Mouse (Mus musculus) T-helper 1 cell (primary cell): ENCODE measurements around the gene Uckl1.

Experiments
- in situ Hi-C: fragments of 300-600 bp; cut with MboI, MseI; formaldehyde crosslinking; loops from one replicate; pipeline ENCODE4 v1.15.1; 2025; ENCODE audit warnings: high pct_unique_total_duplicates

Uckl1 gene

DNA sequence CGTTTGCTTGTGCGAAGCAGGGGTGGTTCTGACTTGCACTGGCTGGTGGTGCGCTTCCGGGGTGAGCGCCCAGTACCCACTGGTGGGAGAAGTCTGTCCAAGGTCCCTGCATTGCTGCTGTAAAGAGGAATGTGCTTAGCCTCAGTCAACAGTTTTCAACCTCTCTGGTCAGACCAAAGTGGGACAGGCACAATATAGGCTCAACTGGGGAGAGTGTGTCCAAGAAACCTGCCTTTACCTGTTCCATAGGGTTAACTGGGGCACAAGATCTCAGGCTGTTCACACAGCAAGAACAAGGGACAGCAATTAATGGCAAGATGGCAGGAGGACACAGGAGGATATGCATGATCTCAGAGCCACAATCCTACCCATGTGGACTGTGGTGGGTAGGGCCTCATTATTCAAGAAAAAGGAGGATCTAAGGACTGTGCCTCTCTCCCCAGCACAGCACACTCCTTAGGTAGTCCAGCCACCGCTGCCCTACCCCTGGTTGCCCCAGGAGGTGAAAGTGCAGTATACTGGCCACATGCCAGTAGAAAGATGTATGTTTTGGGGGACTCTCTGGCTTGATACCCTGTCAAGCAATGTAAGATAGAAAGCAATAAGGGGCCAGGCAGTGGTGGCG is 9.7 kb downstream of the Uckl1 start:
- in situ Hi-C loops = loop anchor here (25.0 kb wide), 1 partner anchor 188 kb away; the partner anchor contains the start of gene Lime1

DNA sequence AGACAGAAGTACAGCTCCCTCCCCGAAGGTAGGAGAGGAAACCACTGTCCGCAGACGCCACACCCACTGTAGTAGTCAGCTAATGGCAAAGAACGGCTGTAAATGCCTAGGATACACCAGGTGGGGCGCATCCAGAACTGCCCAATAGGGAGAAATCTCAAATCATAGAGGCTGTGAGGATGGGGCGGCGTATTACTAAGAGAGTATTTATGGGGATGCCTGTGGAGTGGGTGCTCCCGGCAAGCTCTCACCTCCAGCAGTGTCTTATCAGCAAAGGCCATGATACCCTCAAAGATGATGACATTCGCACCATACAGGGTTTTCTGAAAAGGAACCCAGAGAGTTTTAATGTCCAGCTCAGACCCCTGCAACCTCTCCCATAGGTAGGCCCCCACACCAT is 10.7 kb downstream of the Uckl1 start:
- in situ Hi-C loops = no loop called here

DNA sequence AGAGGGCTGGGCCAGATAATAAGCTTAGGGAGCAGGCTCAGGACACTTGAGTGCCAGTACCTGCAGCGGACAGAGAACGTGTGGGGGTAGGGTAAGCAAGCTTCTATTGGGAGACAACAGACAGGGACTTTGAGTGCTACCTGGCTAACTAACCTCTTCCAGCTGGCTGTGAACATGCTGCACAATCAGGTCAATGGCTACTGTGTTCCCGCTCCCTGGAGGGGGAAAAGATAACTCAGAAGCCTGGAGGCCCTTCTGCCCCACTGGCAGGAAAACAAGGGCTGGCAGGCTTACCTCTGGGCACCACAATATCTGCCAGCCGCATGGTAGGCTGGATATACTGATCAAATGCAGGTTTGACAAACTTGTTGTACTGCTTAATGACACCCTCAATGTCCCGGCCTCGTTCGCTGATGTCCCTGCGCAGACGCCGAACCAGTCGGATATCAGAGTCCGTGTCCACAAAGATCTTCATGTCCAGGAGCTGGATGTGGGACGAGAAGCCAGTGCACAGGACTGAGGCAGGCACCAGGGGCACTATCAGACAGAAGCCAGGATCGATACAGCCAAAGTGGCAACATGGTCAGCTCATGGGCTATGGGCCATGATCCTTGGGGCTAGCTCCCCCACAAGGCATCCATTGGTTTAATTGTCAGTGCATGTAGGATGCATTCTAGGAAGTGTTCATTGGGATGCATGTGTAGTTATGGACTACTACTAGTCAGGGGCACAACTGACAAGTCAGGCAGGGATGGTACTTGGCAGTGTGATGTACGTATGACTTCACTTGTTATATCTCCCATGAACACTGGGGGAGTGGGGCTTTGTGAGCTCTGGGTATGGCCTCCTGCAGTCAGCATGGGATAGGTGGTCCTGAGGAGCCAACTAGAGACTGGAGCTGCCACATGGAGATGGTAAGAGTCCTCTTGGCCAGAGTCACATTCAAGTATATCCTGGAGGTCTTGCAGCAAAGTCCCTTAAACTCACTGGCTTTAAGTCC is 11.5 kb downstream of the Uckl1 start:
- in situ Hi-C loops = no loop called here

DNA sequence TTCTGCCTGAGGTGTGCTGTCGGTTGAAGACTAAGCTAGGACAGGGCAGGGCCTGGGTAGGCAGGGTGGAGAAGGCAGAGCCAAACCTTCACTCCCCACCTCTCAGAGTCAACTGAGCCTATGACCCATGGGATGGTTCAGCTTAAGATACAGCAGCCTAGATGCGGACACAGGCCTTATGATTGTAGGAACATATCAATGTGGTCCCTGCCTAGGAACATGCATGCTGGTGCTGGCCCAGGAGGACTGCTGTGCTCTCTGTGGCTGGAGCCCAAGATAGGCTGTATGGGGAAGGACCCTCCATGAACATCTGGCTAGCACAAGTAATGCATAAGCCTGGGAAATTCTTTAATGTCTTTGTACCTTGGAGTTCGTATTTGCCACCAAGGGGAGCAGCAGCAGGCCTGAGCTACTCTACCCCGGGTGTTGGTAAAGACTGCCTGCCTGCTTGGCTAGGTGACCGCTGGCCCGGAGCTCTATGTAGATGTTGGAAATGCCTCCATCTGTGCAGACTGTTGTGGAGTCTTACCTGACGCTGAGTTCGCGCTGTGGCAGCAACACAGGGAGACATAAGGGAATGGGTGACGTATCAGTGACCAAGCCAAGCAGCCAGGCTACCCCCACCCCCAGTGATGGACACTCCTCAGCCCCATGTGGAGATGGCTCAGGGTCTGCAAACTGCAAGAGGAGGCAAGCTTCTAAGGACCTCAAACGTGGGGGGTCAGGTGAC is 12.6 kb downstream of the Uckl1 start:
- in situ Hi-C loops = no loop called here

DNA sequence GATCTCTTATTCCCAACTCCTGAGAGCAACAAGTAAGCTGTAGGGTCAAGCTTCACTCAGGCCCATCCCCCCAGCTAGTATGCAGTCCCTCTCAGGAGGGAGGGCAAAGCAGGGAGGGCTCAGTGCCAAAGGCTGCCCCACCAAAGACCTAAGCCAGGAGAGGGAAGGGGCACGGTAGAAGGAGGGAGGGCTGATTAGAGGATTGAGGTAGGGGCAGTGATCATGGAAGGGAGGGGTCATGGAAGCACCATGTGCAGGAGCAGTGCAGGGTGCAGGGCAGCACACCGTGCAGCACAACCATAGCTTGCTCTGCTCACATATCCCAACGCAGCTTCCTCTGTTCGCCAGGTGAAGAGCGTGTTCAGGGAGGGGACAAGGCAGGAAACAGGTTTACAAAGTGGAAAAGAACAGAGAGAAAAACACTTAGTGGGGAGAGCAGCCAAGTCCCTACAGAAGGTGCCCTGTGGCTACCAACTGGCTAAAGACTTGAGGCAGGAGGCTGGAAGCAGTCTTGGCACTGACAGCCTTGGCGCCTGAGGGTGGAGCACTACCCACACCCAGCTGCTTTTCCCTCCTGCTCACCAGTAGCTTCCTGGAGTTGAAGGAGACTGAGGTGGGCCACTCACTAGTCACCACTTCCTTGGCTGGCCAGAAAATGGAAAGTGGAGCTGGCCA is 13.6 kb downstream of the Uckl1 start:
- in situ Hi-C loops = no loop called here

DNA sequence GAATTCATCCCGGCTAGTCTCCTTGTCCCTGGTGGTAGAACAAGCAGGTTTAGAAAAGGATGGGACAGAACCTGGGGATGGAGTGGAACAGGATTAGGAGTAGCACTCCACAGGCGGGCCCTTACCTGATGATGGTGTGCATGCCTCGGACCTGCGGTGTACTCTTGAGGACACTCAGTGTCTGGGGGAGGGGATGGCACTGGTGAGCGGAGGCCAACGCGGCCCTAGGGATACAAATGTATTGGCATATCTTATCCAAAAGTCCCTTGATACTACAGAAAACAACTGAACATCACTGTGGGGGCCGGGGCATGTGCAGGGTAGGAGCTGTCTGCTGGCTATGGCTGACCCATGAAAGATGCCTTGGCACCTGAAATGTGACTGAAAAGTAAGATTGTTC is 14.3 kb downstream of the Uckl1 start:
- in situ Hi-C loops = no loop called here

DNA sequence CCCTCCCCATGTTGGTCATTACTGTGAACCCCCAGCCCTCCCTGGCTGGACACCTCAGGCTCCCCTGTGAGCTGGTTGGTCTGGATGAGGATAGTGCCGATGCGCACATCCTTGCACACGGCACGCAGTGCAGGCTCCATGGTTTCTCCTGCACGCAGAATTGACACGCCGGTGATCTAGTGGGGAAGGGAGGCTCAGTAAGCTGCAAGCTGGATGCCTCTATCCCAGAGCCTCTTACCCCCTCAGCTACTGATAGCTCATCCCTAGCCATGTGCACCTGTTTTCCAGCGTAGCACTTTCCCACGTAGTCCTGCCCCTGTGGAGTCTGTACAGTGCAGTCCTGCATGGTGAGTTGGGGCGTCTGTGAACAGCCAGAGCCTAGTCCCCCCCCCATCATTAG is 14.8 kb downstream of the Uckl1 start:
- in situ Hi-C loops = no loop called here

DNA sequence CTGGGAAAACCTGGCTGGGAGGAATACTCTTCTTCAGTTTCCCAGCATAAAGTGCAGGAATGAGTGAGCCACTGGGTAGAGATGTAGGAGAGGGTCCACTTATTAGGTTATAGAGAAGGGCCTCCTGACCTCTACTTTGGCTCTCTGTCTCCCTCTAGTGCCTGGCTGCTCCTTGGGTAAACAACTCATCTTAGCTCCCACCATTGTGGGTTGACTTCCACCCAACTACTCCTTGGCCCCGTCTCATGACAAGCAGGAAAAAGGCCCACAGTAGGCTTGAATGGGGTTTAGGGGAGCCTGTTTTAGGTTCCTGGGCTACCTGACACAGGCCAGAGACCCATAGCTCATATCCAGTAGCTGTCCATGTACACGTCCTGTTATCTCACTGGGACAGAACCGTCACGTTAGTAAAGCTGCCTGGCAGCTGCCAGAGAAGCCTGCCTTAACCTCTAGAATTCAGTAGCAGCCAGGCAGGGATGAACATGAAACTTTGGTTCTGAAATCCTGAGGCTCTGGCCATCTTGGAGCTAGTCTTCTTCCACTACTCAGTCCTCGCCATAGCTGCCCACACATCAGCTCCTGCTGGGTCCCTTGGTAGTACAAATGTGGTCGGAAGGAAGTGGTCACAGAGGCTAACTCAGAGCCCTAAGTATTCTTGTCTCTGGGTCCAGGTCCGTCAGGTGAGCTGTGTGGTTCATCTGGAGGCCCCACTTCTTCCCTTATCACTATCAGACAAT is 16.3 kb downstream of the Uckl1 start:
- in situ Hi-C loops = no loop called here

DNA sequence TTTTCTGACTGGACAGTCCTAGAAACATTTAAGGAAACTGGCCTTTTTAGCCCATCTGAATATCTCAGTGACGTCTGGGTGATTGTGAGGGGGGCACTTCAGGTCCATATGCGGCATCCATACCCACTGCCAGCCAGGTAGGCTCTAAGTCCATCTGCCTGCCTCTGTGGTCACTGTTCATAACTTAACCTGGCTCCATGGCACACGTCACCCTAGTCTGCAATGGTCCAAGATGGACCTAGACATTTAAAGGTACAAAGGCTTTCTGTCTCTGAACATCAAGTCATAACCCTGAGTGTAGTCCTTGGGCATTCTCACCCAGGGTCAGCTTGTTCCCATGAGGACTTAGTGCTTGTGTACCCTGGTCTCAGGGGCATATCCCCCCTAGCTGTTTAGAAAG is 17.4 kb downstream of the Uckl1 start:
- in situ Hi-C loops = no loop called here

DNA sequence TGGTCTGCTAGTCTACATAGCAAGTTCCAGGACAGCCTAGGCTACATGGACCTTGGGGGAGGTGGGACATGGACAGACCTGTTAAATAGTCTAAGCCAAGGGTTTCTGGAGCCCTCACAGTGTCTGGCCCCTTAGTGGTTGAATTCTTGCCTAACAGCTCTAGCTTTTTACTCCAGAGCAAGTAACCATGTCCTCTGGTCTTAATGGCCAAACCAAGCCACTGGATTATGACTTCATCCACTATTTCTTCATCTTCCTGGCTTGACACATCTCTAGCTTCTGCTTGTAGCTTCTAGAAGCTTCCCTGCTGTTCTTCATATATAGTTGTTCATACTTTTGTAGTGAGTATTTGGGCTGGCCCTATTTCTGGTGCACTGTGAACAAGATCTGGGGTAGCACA is 30.9 kb downstream of the Uckl1 start:
- in situ Hi-C loops = no loop called here

DNA sequence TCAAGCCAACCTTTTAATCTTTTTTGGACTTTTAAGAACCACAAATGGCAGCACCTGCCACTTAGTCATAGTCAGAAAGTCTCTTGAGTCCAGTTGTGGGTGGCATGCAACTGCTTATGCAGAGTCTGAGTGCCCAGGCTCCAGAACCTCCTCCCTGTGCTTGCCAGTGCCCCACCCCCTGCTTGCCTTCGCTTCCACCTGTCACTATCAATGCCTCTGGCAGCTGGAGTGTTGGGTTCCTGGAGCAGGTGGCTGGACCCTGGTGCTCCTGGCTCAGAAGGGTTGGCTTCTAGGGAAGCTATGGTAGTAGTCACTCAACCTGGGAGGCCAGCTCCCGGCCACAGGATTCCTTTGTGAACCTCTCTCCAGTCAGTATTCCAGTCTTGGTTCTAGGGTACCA is 34.5 kb downstream of the Uckl1 start:
- in situ Hi-C loops = no loop called here

DNA sequence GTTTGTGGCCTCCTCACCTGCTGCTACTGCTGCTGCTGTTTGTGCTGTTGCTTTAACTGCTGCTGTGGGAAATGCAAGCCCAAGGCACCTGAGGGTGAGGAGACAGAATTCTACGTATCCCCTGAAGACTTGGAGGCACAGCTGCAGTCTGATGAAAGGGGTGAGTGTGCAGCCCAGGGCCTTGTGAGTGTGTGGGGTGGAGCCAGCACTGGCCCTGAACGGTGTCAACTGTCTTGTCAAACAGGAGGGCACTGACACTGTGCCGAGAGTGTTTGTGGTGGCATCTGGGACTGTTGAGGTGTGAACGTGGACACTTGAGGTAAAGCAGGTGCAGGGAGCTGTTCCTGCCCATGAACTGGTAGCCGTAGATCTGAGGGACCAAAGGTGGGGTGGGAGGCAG is 36.0 kb downstream of the Uckl1 start:
- in situ Hi-C loops = loop anchor here (10.0 kb wide), 1 partner anchor 464 kb away; no protein-coding TSS in a partner anchor

DNA sequence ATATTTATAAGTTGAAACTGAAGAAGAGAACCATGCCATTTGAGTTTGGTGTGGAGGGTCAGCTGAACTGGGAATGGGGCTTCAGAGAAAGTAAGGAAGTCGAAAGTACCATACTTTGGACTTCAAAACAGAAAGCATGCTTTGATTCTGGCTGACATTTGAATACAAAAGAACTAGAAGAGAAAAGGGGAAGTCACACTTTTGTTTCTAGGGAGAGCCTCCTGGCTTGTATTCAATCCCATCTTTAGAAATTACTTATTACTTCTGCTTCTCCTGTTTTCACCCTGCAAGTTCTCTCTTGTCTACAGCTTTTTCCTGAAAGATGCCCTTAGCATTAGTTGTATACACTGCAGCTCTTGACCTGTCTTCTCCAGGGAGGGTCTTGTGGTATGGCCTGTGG is 36.5 kb downstream of the Uckl1 start:
- in situ Hi-C loops = loop anchor here (10.0 kb wide), 1 partner anchor 463 kb away; no protein-coding TSS in a partner anchor

DNA sequence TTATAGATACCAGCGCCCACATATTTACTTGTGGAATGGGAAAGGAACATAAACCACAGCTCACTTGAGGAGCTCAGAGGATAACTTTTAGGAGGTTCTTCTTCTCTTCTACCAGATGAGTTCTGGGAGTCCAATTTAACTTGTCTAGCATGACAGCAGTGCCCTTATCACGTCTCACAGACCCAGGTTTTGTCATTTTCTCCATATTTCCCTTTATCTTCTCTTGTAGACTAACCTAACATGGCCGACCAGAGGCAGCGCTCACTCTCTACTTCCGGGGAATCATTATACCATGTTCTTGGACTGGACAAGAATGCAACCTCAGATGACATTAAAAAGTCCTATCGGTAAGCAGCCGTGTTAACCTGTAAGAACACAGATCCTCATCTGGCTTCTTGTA is 38.5 kb downstream of the Uckl1 start:
- in situ Hi-C loops = loop anchor here (10.0 kb wide), 1 partner anchor 461 kb away; no protein-coding TSS in a partner anchor

DNA sequence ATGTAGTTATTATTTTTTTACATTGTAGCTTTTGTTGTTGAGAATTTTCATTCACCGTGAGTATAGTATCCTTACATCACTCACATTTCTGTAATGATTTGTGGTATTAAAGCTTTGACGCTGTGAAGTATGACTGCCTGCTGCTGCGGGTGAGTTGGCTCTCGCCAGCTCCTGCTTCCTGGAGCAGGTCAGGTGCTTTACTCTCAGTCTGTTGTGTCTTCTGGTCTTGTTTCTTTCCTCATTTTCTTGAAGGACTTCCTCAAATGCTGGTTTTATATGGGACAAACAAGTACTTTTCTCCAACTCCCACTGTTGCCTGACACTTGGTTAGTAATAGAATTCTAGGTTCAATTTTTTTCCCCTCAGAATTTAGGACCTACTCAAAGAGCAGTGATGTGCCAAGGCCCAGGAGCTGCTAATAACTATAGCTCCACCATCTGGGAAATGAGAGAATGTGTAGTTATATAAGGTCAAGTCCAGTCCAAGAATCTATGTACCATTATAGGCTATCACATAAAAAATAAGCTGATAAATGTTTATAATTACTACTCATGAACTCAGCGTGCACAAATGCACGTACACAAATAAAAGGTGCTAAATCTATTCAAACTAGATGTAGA is 42.8 kb downstream of the Uckl1 start:
- in situ Hi-C loops = loop anchor here (10.0 kb wide), 1 partner anchor 457 kb away; no protein-coding TSS in a partner anchor

DNA sequence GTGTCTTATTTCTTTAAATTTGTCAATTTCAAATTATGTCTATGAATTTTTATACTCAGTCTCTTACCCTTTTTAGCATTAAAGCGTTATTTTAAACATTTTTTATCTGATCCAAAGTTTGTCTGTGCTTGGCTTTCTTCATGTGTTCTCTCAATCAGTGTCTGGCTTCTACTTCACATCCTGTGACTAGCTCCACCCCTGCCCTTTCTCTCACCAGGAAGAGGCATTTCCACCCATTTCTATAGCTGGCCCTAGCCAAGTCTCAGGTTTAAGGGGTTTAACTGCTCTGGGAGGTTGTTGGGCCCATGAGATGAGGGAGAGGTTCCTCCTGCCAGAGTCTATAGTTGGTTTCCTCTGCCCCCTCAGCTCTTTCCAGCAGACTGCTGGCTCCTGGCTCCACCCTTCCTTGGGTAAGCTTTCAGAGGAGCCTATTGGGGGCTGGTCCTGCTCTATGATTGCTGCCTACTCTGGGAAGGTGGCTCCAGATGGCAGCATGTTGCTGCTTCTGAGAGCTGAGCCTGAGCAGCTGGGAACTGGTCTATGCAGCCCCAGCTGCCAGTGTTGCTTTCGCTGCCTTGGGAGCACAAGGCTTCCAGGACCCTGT is 47.1 kb downstream of the Uckl1 start:
- in situ Hi-C loops = no loop called here

DNA sequence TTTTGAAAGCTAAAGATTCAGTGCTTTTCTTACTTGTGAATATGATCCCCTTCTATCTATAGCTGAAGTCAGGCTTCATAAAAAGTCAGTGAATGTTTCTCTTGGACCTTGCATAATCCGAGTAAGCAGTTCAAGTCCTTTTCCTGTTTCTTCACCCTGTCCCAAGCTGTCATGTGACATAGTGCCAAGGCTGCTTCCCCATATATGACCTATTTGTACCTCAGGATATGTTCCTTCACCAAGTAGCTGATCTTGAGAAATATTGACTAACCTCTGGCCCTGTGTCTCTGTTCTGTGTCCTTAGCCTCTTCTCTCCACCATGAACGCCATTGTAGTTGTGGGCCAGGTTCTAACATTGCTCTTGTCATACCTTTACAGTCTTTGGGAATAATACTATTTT is 48.3 kb downstream of the Uckl1 start:
- in situ Hi-C loops = no loop called here

DNA sequence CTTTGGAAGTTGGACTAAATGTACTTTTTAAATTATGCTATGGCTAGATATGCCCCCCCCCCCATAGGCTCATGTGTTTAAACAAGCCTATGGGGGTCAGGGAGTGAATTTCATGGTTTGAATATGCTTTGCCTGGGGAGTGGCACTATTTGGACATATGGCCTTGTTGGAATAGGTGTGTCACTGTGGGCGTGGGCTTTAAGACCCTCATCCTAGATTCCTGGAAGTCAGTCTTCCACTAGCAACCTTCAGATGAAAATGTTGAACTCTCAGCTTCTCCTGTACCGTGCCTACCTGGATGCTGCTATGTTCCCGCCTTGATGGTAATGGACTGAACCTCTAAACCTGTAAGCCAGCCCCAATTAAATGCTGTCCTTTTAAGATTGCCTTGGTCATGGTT is 52.1 kb downstream of the Uckl1 start:
- in situ Hi-C loops = no loop called here

DNA sequence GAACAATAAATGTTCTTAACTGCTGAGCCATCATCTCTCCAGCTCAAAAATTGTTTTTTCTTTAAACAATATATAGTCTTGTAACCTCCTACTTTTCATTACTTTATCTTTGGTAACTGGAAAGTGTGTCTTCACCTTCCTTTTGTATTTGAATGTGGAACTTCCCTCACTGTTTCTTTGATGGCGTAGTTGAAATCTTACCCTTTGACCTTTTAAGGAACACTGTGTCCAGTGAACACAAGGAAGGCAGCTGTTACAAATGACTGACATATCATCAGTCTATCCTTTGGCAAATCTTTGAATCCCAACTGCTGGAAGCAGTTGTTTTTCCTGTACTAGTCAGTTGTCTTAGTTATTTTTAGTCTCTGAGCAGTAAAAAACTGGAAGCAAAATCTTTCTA is 55.6 kb downstream of the Uckl1 start:
- in situ Hi-C loops = no loop called here

DNA sequence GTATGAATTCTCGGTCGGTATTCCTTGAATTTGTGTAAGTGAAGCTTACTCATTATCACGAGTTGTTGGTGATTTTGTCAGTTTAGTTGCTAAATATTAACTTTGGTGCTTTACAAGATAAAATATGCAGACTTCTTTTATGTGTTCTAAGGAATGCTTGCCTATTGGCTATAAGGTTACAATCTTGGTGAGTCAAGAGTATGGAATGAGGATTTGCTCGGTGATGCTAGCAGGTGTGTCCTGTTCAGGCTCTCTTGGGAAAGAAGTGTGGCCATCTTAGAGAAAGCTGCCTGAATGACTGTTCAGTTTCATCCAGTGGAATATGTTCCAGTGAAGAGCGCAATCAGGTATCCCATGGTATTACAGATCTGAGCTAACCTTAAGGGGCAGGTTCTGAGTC is 59.2 kb downstream of the Uckl1 start:
- in situ Hi-C loops = no loop called here
